Mouse (Mus musculus) naive thymus-derived CD4-positive, alpha-beta T cell, adult 2 months (primary cell): ENCODE data around the gene Nfatc2ip.

Source experiments
- DNase-seq: peaks from one replicate; pipeline ENCODE4 v3.0.0-alpha.2; 2011; ENCODE audit warnings: low read depth

Nfatc2ip gene

GRCm38 (mm10) chr7:126354738-126355614 is 41.6 kb downstream of the Nfatc2ip start:
- no peak for DNase-seq

GRCm38 (mm10) chr7:126353994-126354365 is 42.6 kb downstream of the Nfatc2ip start:
- no peak for DNase-seq

- no peak for DNase-seq
Measured at GRCm38 (mm10) chr7:126353251-126353993, 43.1 kb downstream of the Nfatc2ip start.

- no peak for DNase-seq
Measured at GRCm38 (mm10) chr7:126351419-126351951, 45.1 kb downstream of the Nfatc2ip start.

- DNase-seq = no peak
Measured at GRCm38 (mm10) chr7:126350748-126351418, 45.7 kb downstream of the Nfatc2ip start.

GRCm38 (mm10) chr7:126348293-126348692 is 48.2 kb downstream of the Nfatc2ip start:
- no peak for DNase-seq

GRCm38 (mm10) chr7:126347098-126347497 is 49.4 kb downstream of the Nfatc2ip start:
- DNase-seq = no peak

- DNase-seq = no peak
Measured at GRCm38 (mm10) chr7:126345969-126346368, 50.6 kb downstream of the Nfatc2ip start.

- no peak for DNase-seq
Measured at GRCm38 (mm10) chr7:126345557-126345956, 51.0 kb downstream of the Nfatc2ip start.

GRCm38 (mm10) chr7:126340896-126341295 is 55.6 kb downstream of the Nfatc2ip start:
- no peak for DNase-seq

- peak; percentile 73 for DNase-seq
Measured at GRCm38 (mm10) chr7:126340206-126340618, 56.3 kb downstream of the Nfatc2ip start.

GRCm38 (mm10) chr7:126339521-126339971 is 57.0 kb downstream of the Nfatc2ip start:
- DNase-seq = peak; percentile 74

GRCm38 (mm10) chr7:126338906-126339305 is 57.6 kb downstream of the Nfatc2ip start:
- DNase-seq = no peak

GRCm38 (mm10) chr7:126335556-126335955 is 61.0 kb downstream of the Nfatc2ip start:
- no peak for DNase-seq
